Comparison of ENCODE assay signal across 7 mouse cellular contexts in the genomic region with DNA sequence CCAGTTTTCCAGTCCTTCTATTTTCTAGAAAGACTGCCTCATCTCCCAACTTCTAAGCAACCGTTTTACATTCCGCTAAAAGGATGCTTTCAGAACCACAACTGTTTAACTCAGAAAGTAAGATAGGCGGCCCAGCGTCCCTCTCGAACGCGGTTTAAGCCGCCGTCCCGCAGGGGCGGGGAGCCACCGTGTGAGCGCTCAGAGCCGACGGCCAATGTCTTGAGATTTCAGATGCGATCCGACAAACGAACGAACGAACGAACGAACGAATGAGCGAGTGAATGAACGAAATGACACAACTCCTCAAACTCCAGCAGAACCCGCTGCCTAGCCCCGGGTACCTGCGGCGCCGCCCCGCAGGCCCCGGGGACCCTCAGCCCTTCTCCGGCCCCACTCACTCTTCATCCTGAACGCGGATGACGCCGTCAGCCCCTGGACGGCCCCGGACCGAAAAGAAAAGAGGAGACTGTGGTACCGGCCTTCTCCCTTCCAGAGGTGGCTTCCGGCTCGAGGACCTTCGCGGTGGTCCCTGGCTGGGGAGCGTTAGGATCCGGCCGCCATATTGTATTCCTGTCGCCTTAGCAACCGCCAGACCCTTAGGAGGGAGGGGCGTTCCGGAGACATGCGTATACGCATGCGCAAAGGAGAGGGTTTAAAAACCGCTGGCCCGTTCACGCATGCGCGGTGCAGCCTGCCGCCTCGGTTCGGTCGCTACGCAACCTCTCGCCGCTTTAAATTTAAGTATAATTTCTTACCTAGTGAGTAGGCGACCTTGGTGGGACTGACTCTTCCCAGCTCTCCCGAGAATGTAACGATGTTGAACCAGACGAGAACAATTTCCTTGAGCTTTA. TPM values are rescaled to one million over a fixed set of nuclear protein-coding genes. Genes with fewer than 3 reads are reported as not detected.
A peak's percentile ranks its signal among the peaks of the same experiment; 100 is the strongest.
DNase-seq lines count a peak whose midpoint lies in the region; ATAC-seq lines count a peak whose summit lies in the region.

TSS of gene Mok (minus strand) at position 592 of the 851 bp plus-strand sequence.

- peak; percentile 42 for ATAC-seq in granulocyte monocyte progenitor cell, adult 5-6 weeks (replicated peaks; ENCODE audit: poor library complexity, severe bottlenecking)
- peak; percentile 90 for ATAC-seq in midbrain, embryonic 13.5 days

- peaks cover 29% of the 10 kb centered on the region for H3K4me1 ChIP-seq in limb, embryonic 10.5 days
- peaks cover 48% of the 10 kb centered on the region for H3K4me1 ChIP-seq in midbrain, embryonic 13.5 days (replicated peaks)

- peaks cover 14% of the 10 kb centered on the region for H3K27me3 ChIP-seq in limb, embryonic 10.5 days (ENCODE audit: low read depth, poor library complexity, severe bottlenecking)
- peaks cover 22% of the 10 kb centered on the region for H3K27me3 ChIP-seq in midbrain, embryonic 13.5 days

- no peaks in the 10 kb centered on the region for H3K36me3 ChIP-seq in limb, embryonic 10.5 days
- no peaks in the 10 kb centered on the region for H3K36me3 ChIP-seq in midbrain, embryonic 13.5 days

- no peaks in the 10 kb centered on the region for H3K9me3 ChIP-seq in limb, embryonic 10.5 days (replicated peaks)
- no peaks in the 10 kb centered on the region for H3K9me3 ChIP-seq in midbrain, embryonic 13.5 days

- peak; percentile 92 for DNase-seq in adrenal gland, adult 8-10 months
- DNase-seq in embryo, embryonic 9.5 days (ENCODE audit: extremely low spot score): peak; percentile 97
- DNase-seq in kidney, adult 11 months: peak; percentile 91
- DNase-seq in limb, embryonic 10.5 days (ENCODE audit: low spot score): peak; percentile 99
- peak; percentile 90 for DNase-seq in spleen, adult 12 weeks (ENCODE audit: low spot score)

- under 1% methylated on average over 71 of the region's 71 CpGs for WGBS in limb, embryonic 10.5 days
- WGBS in midbrain, embryonic 13.5 days: under 1% methylated on average over 71 of the region's 71 CpGs

- peak within 1 kb of the TSS; percentile 73 for H3K27ac ChIP-seq in limb, embryonic 10.5 days
- H3K27ac ChIP-seq in midbrain, embryonic 13.5 days: peak within 1 kb of the TSS; percentile 56; the same call in 1 of the 2 replicates

- peak within 1 kb of the TSS; percentile 72 for H3K4me2 ChIP-seq in midbrain, embryonic 13.5 days (replicated peaks)

- peak within 1 kb of the TSS; percentile 70 for H3K9ac ChIP-seq in midbrain, embryonic 13.5 days (replicated peaks)

- peak within 1 kb of the TSS; percentile 76 for H3K4me3 ChIP-seq in limb, embryonic 10.5 days
- H3K4me3 ChIP-seq in midbrain, embryonic 13.5 days (replicated peaks): peak within 1 kb of the TSS; percentile 83

RNA-seq across cellular contexts. Expression of gene Mok, which starts in this region (rescaled TPM):
- 1 to 10 TPM; 1.4 to 3.7 (median 2.5) TPM for total RNA-seq in adrenal gland, adult 8-10 months (2022)
- 1.5 TPM in 2 replicates for total RNA-seq in granulocyte monocyte progenitor cell, adult 5-6 weeks (2014; fragmentation: Nextera tagmentation)
- total RNA-seq in granulocyte monocyte progenitor cell, adult 5-6 weeks (2017): 2.6 and 2.9 TPM in 2 replicates
- polyA plus RNA-seq in limb, embryonic 10.5 days (2016; fragmentation: Nextera tagmentation; extraction: Ambion mirVana): 6.0 and 6.5 TPM in 2 replicates
- 12.1 and 12.2 TPM in 2 replicates for polyA plus RNA-seq in midbrain, embryonic 13.5 days (2015; fragmentation: Nextera tagmentation; extraction: Ambion mirVana)

Comparison
In these comparisons a context has a peak if more than half of its experiments do, and no peak if none do; other contexts are left out.
1. Peak in every context shown above with its lines: DNase-seq, ATAC-seq, H3K4me3 ChIP-seq and H3K27ac ChIP-seq.